Mouse (Mus musculus) kidney, adult 2 months (tissue): ENCODE data around the gene Ass1. TPM values are rescaled to one million over a fixed set of nuclear protein-coding genes. Genes with fewer than 3 reads are reported as not detected.
A peak's percentile ranks its signal among the peaks of the same experiment; 100 is the strongest.

Experiments
- DNase-seq: peaks from one replicate; pipeline ENCODE4 v3.0.0; 2021
- H3K27ac ChIP-seq: fragments of 200-500 bp; 2 replicates; pipeline ENCODE4 v1.5.1; 2012; ENCODE audit warnings: low read depth, low read length, control low read depth, inconsistent platforms; ENCODE audit not compliant: insufficient read depth
- H3K27me3 ChIP-seq: fragments of 200-500 bp; replicated peaks from 2 replicates; pipeline ENCODE4 v1.6.1; 2012; ENCODE audit warnings: mild to moderate bottlenecking, moderate library complexity, low read length, inconsistent platforms; ENCODE audit not compliant: control insufficient read depth, insufficient read depth
- H3K36me3 ChIP-seq: fragments of 200-500 bp; 2 replicates; pipeline ENCODE4 v1.6.1; 2012; ENCODE audit warnings: mild to moderate bottlenecking, moderate library complexity, low read length, inconsistent platforms; ENCODE audit not compliant: control insufficient read depth, insufficient read depth
- H3K4me1 ChIP-seq: fragments of 200-500 bp; 2 replicates; pipeline ENCODE4 v1.6.1; 2011; ENCODE audit warnings: low read length; ENCODE audit not compliant: control insufficient read depth, insufficient read depth
- H3K4me3 ChIP-seq: fragments of 200-500 bp; 2 replicates; pipeline ENCODE4 v1.5.1; 2011; ENCODE audit warnings: mild to moderate bottlenecking, low read depth, low read length, control low read depth; ENCODE audit not compliant: insufficient read depth
- CTCF ChIP-seq: fragments of 200-500 bp; conservative IDR thresholded peaks from 2 replicates; pipeline ENCODE4 v1.5.1; 2011; ENCODE audit warnings: low read depth, mild to moderate bottlenecking, control low read depth, low read length, moderate library complexity, mixed read lengths; ENCODE audit not compliant: insufficient read depth, insufficient read length
- POLR2A ChIP-seq: fragments of 200-500 bp; IDR thresholded peaks from one replicate; pipeline ENCODE4 v1.6.1; 2011; ENCODE audit warnings: low read depth, low read length, control low read depth
- WGBS: fragments of 180-500 bp; shearing (Covaris S2); methylation state at CpG from one replicate; pipeline ENCODE4 v1.1.7; 2018; 5-methylcytosine and 5-hydroxymethylcytosine counted together
- polyA plus RNA-seq: library from polyadenylated mRNA; depleted of rRNA; stranded (reverse); fragments of >200 nt; gene quantifications from 2 replicates; pipeline ENCODE4 v1.2.3, GENCODE M21; 2012

Gene Ass1
- polyA plus RNA-seq, 1 experiment = 2,656 TPM

GRCm38 (mm10) chr2:31463696-31464528, 6.1 kb upstream of the Ass1 start:
- DNase-seq = peak; percentile 82
- WGBS = 28% methylated on average over 8 of the region's 8 CpGs
- Histone ChIP-seq H3K27ac (peak overlapping the region; percentile 69), H3K4me3 (no peak overlapping the region), H3K4me1 (peaks cover 17% of the 10 kb centered on the region; the same call in 1 of the 2 replicates), H3K27me3 (no peaks in the 10 kb centered on the region), H3K36me3 (no peaks in the 10 kb centered on the region)
- TF ChIP-seq CTCF (no peak), POLR2A (no peak)

DNA sequence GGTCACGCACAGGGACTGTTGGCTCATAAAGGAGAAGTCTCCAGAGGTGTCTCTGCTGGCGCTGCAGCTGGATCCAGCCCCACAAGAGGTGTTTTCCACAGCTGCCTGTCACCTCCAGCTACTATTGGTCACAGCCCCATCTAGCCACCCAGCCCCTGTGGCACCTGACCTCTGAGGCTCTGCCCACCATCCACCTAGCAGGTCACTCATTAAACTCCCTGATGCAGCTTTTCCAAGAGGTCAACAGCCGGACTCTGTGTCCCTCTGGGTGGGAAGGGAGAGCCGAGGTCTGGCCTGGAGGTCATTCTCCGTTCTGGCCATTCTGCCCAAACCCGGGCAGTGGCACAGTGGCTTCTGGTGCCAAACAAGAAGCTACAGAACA, 5.5 kb upstream of the Ass1 start:
- no peaks in the 10 kb centered on the region for H3K36me3 ChIP-seq
- H3K27me3 ChIP-seq = no peaks in the 10 kb centered on the region
- TF ChIP-seq POLR2A (no peak), CTCF (no peak)
- H3K4me3 ChIP-seq = no peak overlapping the region
- DNase-seq = peak; percentile 95
- H3K27ac ChIP-seq = peak overlapping the region; percentile 69
- WGBS = 46% methylated on average over 6 of the region's 6 CpGs
- H3K4me1 ChIP-seq = peaks cover 18% of the 10 kb centered on the region; the same call in 1 of the 2 replicates

- WGBS = 100% methylated on average over 1 of the region's 1 CpGs
- Histone ChIP-seq H3K4me3 (no peak overlapping the region), H3K36me3 (no peaks in the 10 kb centered on the region; the same call in 1 of the 2 replicates), H3K27me3 (no peaks in the 10 kb centered on the region), H3K4me1 (peaks cover 18% of the 10 kb centered on the region; the same call in 1 of the 2 replicates), H3K27ac (no peak overlapping the region)
- TF ChIP-seq CTCF = no peak
- no peak for TF ChIP-seq POLR2A
- no peak for DNase-seq
Measured at GRCm38 (mm10) chr2:31467457-31467856, 2.5 kb upstream of the Ass1 start.

- peak; percentile 41 for DNase-seq
- Histone ChIP-seq H3K36me3 (no peaks in the 10 kb centered on the region; the same call in 1 of the 2 replicates), H3K27me3 (no peaks in the 10 kb centered on the region), H3K4me1 (peaks cover 12% of the 10 kb centered on the region; the same call in 1 of the 2 replicates), H3K4me3 (no peak overlapping the region), H3K27ac (peak overlapping the region; percentile 47)
- WGBS = 71% methylated on average over 7 of the region's 7 CpGs
- TF ChIP-seq CTCF (no peak), POLR2A (no peak)
Measured at GRCm38 (mm10) chr2:31468857-31469256, 1.1 kb upstream of the Ass1 start.

DNA sequence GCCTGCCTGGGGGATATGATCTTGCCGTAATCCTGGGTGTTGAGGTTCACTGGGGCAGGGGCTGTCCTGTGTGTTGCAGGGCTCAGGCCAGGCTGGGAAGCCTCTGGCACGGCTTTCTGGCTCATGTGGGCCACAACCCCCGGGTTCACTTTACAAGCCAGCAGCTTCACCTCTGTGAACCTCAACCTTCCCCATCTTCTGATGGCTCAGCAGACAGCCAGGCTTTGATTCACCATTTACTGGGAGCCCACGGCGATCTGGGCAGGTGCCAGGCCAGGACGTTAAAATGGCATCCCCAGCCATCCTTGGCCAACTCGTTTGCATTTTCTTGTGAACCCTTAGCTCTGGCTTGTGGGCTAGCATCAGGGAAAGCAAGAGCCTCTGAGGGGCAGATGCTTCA, 527 bp upstream of the Ass1 start:
- DNase-seq = peak; percentile 87
- H3K4me3 ChIP-seq = peak overlapping the region; percentile 59
- 41% methylated on average over 7 of the region's 7 CpGs for WGBS
- H3K27me3 ChIP-seq = no peaks in the 10 kb centered on the region
- TF ChIP-seq CTCF (no peak), POLR2A (no peak)
- H3K36me3 ChIP-seq = peaks cover 2% of the 10 kb centered on the region; the same call in 1 of the 2 replicates
- H3K27ac ChIP-seq = peak overlapping the region; percentile 47
- H3K4me1 ChIP-seq = peaks cover 7% of the 10 kb centered on the region; the same call in 1 of the 2 replicates

DNA sequence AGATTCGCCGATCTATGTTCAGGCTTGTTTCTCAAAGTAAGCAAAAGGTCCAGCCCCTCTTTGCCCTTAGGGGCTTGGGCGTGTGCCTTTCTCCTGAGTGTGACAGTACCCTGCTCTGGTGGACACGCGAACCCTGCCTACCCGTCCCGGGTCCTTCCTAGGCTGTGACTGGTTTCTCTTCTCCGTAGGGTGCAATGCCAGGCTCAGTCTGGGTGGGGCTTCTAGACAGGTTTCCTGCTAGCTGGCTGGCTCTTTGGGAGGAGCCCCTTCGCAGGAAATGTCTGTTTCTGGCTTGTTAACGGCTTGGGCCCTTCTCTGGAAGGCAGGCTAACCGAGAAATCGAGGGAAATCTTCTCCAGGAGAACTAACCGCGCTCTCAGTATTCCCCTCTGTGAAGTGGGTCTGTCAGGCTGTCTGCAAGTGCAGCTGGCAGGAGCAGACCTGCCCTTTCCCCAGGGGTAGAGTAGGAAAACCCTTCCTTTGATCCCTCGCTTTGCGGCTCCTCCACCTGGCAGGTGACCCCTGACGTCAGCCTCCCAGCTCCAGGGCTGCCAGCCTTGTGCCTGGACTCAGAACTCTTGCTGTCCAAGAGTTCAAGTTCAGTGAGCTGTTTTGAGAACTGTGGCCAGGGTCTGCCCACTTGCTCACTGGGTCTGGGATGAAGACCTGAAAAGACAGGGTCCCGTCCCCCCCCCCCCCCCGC, 827 bp downstream of the Ass1 start:
- WGBS = 5% methylated on average over 19 of the region's 19 CpGs
- peak overlapping the region; percentile 91 for H3K27ac ChIP-seq

More for the DNA sequence above, 827 bp downstream of the Ass1 start:
- TF ChIP-seq POLR2A (peak; percentile 45), CTCF (no peak)
- Histone ChIP-seq H3K4me3 (peak overlapping the region; percentile 59), H3K4me1 (peaks cover 2% of the 10 kb centered on the region; the same call in 1 of the 2 replicates), H3K27me3 (no peaks in the 10 kb centered on the region), H3K36me3 (peaks cover 3% of the 10 kb centered on the region; the same call in 1 of the 2 replicates)
- peak; percentile 79 for DNase-seq
